Mouse (Mus musculus) heart, adult 10 weeks (tissue): Measurements from ENCODE around the gene Mrm1. TPM values are rescaled to one million over a fixed set of nuclear protein-coding genes. Genes with fewer than 3 reads are reported as not detected.

Source experiments
- polyA plus RNA-seq: library from polyadenylated mRNA; stranded (reverse); fragments of 350-450 nt; fragmentation: Illumina TruSeq; extraction: RNeasy Lipid Tissue Mini Kit (QIAGEN cat#74804); gene quantifications from one replicate; pipeline ENCODE4 v1.2.3, GENCODE M21; 2014; ENCODE audit warnings: low read depth, low replicate concordance

The Mrm1 gene
- 20.8 TPM for polyA plus RNA-seq

DNA sequence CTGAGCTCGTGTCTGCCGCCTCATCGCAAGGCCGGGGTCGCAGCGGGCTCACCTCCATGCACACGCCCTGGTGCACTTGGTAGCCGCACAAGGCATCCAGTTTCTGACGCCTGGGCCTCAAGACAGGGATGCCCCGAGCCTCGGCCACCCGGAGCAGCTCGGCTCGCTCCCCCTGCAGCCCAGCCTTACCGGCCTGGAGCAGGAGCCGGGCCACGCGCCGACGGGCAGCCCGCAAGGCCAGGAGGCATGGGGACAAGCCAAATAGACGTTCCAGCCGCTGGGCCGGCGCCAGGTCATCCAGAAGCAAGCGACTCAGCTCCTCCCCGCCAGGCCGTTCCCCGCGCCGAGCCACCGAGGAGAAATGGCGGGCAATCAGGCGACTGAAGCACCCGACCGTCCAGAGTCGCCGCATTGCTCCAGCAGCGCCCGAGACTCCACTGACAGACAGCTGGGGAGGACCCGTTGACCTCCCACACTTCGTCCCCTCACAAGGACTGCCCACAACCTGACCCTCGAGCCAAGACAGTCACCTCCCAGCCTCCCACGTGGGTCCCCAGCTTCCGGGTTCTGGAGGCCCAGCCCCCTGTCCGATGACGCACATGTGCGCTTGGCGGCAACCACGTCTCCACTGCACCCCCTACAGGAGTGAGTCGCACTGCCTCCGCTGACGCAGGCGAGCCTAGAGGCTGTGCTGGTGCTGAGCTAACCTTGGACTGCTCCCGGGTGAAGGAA is at the start of gene Mrm1:
Gene Mrm1 (minus strand): TSS at position 555 of the 732 bp plus-strand sequence.

DNA sequence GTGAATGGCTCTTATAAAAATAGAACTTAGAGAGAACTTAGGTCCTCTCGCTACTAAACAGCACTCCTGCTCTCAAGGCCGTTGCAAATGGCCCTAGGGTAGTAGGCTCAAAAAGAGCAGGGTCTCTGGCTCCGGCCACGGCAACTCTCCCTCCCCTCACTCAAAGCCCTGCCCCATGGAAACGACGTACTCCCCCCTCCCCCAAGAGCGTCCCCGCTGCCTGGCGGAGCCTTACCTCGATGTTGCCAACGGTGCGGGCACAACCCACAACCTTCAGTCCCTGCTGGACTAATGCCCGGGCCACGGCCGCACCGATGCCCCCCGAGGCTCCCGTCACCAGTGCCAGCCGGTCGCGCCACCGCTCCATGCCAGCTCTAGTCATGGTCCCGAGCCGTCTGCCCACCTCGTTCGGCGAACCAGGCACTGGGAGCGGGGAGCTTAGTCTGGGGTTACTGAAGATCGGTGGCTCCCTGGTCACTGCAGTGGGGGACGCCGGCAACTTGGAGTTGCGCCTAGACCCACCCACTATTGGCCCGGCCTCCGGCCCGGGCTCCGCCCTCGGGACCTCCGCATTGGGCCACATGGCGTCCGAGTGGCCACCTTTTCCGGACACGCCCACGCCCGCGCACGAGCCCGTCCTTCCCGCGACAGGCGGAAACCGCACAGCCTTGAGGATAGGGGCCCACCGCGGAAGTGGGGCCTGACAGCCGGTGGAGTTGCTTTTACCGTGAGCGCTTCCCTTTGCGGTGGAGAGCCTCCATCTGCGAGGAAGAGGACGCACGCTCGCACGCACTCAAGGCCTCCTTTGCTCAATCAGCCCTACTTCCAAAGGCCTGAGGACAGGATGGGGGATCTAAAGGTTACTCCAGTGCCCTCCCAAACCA is 9.4 kb upstream of the Mrm1 start, which contains the start of gene Dhrs11:
Gene Dhrs11 (minus strand): TSS at position 479 of the 884 bp plus-strand sequence.

Other genes starting within 250 kb of the Mrm1 start
- gene Dhrs11, start 9.5 kb upstream of the Mrm1 start, polyA plus RNA-seq: 129 TPM
- 61.8 TPM for gene Ggnbp2, start 51.3 kb upstream of the Mrm1 start, polyA plus RNA-seq
- gene Myo19, start 60.6 kb upstream of the Mrm1 start, polyA plus RNA-seq: 6.7 TPM
- 5.6 TPM for gene Pigw, start 60.8 kb upstream of the Mrm1 start, polyA plus RNA-seq
- gene Znhit3, start 96.9 kb upstream of the Mrm1 start, polyA plus RNA-seq: 16.9 TPM
- gene Car4, start 138.3 kb upstream of the Mrm1 start, polyA plus RNA-seq: 31.5 TPM